In the genomic region with DNA sequence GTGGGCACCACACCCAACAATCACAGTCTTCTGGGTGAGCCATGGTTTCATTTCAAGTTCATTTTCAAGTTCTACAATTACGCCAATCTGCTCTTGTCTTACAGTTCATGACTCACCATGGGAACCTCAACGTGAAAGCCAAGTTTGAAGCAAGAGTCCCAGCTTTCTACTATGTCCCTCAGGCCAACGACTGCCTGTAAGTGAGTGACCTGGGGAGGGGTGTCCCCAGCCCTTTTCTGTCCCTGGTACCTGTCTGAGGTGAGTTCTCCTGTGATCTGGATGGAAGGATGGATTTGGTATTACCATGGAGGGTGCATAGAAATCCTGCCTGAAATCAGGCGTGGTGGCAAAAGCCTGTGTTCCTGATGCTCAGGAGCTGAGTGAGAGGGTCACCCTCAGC, we compare ENCODE assay signal across 29 mouse cellular contexts. TPM values are rescaled to one million over a fixed set of nuclear protein-coding genes. Genes with fewer than 3 reads are reported as not detected.
DNase-seq lines count a peak whose midpoint lies in the region; ATAC-seq and TF ChIP-seq lines count a peak whose summit lies in the region.
"Had no signal": no experiment of that assay in that cellular context is flagged by ENCODE, and none has a peak within 500 bp of the region (broad histone marks: within the 10 kb centered on the region; RNA-seq: fewer than 3 reads in every experiment).

No protein-coding gene starts in this region.

- no peaks in the 10 kb centered on the region for H3K9me3 ChIP-seq in liver, embryonic 12.5 days (replicated peaks)
- H3K9me3 ChIP-seq: embryonic facial prominence, embryonic 13.5 days; embryonic facial prominence, embryonic 15.5 days; forebrain, embryonic 10.5 days; forebrain, embryonic 12.5 days had no signal

- no peak for ATAC-seq in liver, embryonic 12.5 days
- ATAC-seq in megakaryocyte, adult 5-6 weeks (ENCODE audit: poor library complexity, severe bottlenecking) = 0 out of 2 replicates have a peak, but pooled peaks have one; percentile 19
- ATAC-seq: activated CD4-positive, CD25-positive, alpha-beta regulatory T cell, adult 4 months; forebrain, embryonic 14.5 days; forebrain, embryonic 16.5 days; Patski had no signal

- H3K4me3 ChIP-seq in gastrocnemius, adult 2 months = peak overlapping the region; percentile 74
- H3K4me3 ChIP-seq in liver, adult 2 months (ENCODE audit: insufficient read depth, low read depth, low read length) = no peak overlapping the region
- H3K4me3 ChIP-seq in liver, embryonic 12.5 days = no peak overlapping the region
- peak overlapping the region; percentile 14; the same call in 1 of the 2 replicates for H3K4me3 ChIP-seq in brown adipose tissue, adult 24 weeks (ENCODE audit: insufficient read depth, low read depth, low read length)
- H3K4me3 ChIP-seq: embryonic facial prominence, embryonic 13.5 days; embryonic facial prominence, embryonic 15.5 days; erythroblast, embryonic 14.5 days; forebrain, embryonic 10.5 days; forebrain, embryonic 12.5 days had no signal

- peaks cover 38% of the 10 kb centered on the region for H3K4me1 ChIP-seq in liver, adult 2 months (ENCODE audit: control insufficient read depth, insufficient read depth, low read length)
- peaks cover 16% of the 10 kb centered on the region for H3K4me1 ChIP-seq in liver, embryonic 12.5 days
- no peaks in the 10 kb centered on the region for H3K4me1 ChIP-seq in brown adipose tissue, adult 24 weeks (ENCODE audit: control insufficient read depth, insufficient read depth, insufficient read length, low read length)

- H3K9ac ChIP-seq in liver, adult 2 months (ENCODE audit: low read depth, low read length) = no peak overlapping the region; the same call in 1 of the 2 replicates
- no peak overlapping the region for H3K9ac ChIP-seq in liver, embryonic 12.5 days
- H3K9ac ChIP-seq: embryonic facial prominence, embryonic 13.5 days; embryonic facial prominence, embryonic 15.5 days; forebrain, embryonic 12.5 days had no signal

- peaks cover 17% of the 10 kb centered on the region; the same call in 1 of the 2 replicates for H3K79me2 ChIP-seq in liver, adult 2 months (ENCODE audit: control insufficient read depth, insufficient read depth, low read length)

- no peaks in the 10 kb centered on the region for H3K27me3 ChIP-seq in liver, adult 2 months (ENCODE audit: control insufficient read depth, insufficient read depth, low read length)
- H3K27me3 ChIP-seq in liver, embryonic 12.5 days (replicated peaks) = peaks cover 50% of the 10 kb centered on the region
- H3K27me3 ChIP-seq: Patski had no signal

- intact Hi-C loops in gastrocnemius, adult 2 months (cut with DNase I) = no loop called here
- intact Hi-C loops in gastrocnemius, postnatal 14 days (cut with DNase I; ENCODE audit: low total_unique reads) = no loop called here
- intact Hi-C loops in left cerebral cortex, postnatal 10 days (cut with DNase I) = no loop called here

- TF ChIP-seq CTCF in gastrocnemius, adult 2 months (IDR thresholded peaks at IDR 0.05) = no peak
- no peak for TF ChIP-seq CTCF in liver, adult 2 months (IDR thresholded peaks at IDR 0.05; ENCODE audit: low read depth, low read length)

- peak overlapping the region; percentile 40 for H3K27ac ChIP-seq in gastrocnemius, adult 2 months
- peak overlapping the region; percentile 49 for H3K27ac ChIP-seq in liver, adult 2 months (replicated peaks; ENCODE audit: insufficient read depth, low read depth, low read length)
- no peak overlapping the region for H3K27ac ChIP-seq in liver, embryonic 12.5 days
- H3K27ac ChIP-seq in brown adipose tissue, adult 24 weeks (replicated peaks; ENCODE audit: low read depth, low read length) = no peak overlapping the region
- H3K27ac ChIP-seq: embryonic facial prominence, embryonic 13.5 days; embryonic facial prominence, embryonic 15.5 days; forebrain, embryonic 10.5 days; forebrain, embryonic 12.5 days had no signal

- 64% methylated on average over 4 of the region's 4 CpGs for WGBS in liver, adult 2 months
- WGBS in liver, embryonic 12.5 days (ENCODE audit: insufficient replicate concordance) = 64% methylated on average over 4 of the region's 4 CpGs

- H3K36me3 ChIP-seq in liver, adult 2 months (ENCODE audit: control insufficient read depth, insufficient read depth, low read length) = peaks cover 22% of the 10 kb centered on the region; the same call in 1 of the 2 replicates
- H3K36me3 ChIP-seq in liver, embryonic 12.5 days = no peaks in the 10 kb centered on the region
- H3K36me3 ChIP-seq: embryonic facial prominence, embryonic 13.5 days; embryonic facial prominence, embryonic 15.5 days; forebrain, embryonic 10.5 days; forebrain, embryonic 12.5 days had no signal

- TF ChIP-seq POLR2A in liver, adult 2 months (IDR thresholded peaks at IDR 0.05; ENCODE audit: extremely low read depth, insufficient read depth, low read length) = no peak

- H3K4me2 ChIP-seq in liver, embryonic 12.5 days = no peak overlapping the region
- H3K4me2 ChIP-seq: embryonic facial prominence, embryonic 13.5 days; embryonic facial prominence, embryonic 15.5 days; forebrain, embryonic 12.5 days had no signal

- no peak for DNase-seq in gastrocnemius, adult 2 months
- no peak for DNase-seq in gastrocnemius, postnatal 14 days
- no peak for DNase-seq in liver, adult 2 months (ENCODE audit: extremely low read depth, low read depth, low spot score)
- no peak for DNase-seq in left cerebral cortex, postnatal 10 days (ENCODE audit: extremely low spot score in 1 of 2, low spot score in 2 of 2)
- no peak for DNase-seq in right cerebral cortex, adult 18-20 months
- DNase-seq: adrenal gland, adult 8-10 months; adrenal gland, postnatal 14 days; adrenal gland, postnatal 36 days; cerebellum, adult 11 months; cerebellum, adult 18-20 months; cerebellum, adult 8-10 months; cerebellum, adult 9-11 months; cerebellum, postnatal 14 days; cerebellum, postnatal 36 days; embryo, embryonic 11 days had no signal

RNA-seq across cellular contexts. Expression of a gene that starts 2.9 kb away (rescaled TPM):
- total RNA-seq in gastrocnemius, adult 2 months (2021) = 1 to 10 TPM; 4.2 to 4.7 TPM
- 10 to 100 TPM in 1 of 2 experiments, 1 to 10 TPM in 1; 7.4 to 10.7 TPM for total RNA-seq in gastrocnemius, postnatal 14 days (2021)
- 32.1 and 33.4 TPM in 2 replicates for total RNA-seq in liver, adult 2 months (2014; rRNA removed)
- 23.6 and 27.3 TPM in 2 replicates for polyA plus RNA-seq in liver, adult 2 months (2012; rRNA removed)
- 2.7 and 2.8 TPM in 2 replicates for polyA plus RNA-seq in liver, embryonic 12.5 days (2016; fragmentation: Nextera tagmentation; extraction: Ambion mirVana)
- 2.9 and 5.8 TPM in 2 replicates for polyA plus RNA-seq in brown adipose tissue, adult 24 weeks (2012; ENCODE audit: insufficient read depth, insufficient read length, missing spikeins)
- total RNA-seq in megakaryocyte, adult 5-6 weeks (2015) = 2.7 and 3.7 TPM in 2 replicates
- 4.2 and 5.8 TPM in 2 replicates for total RNA-seq in megakaryocyte, adult 5-6 weeks (2017)
- total RNA-seq in left cerebral cortex, postnatal 10 days (2021) = 1 to 10 TPM; 8.3 to 8.5 TPM
- total RNA-seq: common myeloid progenitor, adult 5-6 weeks; MEL had no signal
- polyA plus RNA-seq: erythroblast, embryonic 14.5 days had no signal

RNA-seq across cellular contexts. Expression of a gene that starts 14.9 kb away (rescaled TPM):
- 10 to 100 TPM; 18.6 to 24.1 TPM for total RNA-seq in gastrocnemius, adult 2 months (2021)
- 10 to 100 TPM; 20.4 to 20.7 TPM for total RNA-seq in gastrocnemius, postnatal 14 days (2021)
- 20.5 and 21.6 TPM in 2 replicates for total RNA-seq in liver, adult 2 months (2014; rRNA removed)
- 5.0 and 5.3 TPM in 2 replicates for polyA plus RNA-seq in liver, adult 2 months (2012; rRNA removed)
- 18.2 and 22.4 TPM in 2 replicates for polyA plus RNA-seq in liver, embryonic 12.5 days (2016; fragmentation: Nextera tagmentation; extraction: Ambion mirVana)
- polyA plus RNA-seq in brown adipose tissue, adult 24 weeks (2012; ENCODE audit: insufficient read depth, insufficient read length, missing spikeins) = 35.2 and 39.9 TPM in 2 replicates
- 9.7 and 11.4 TPM in 2 replicates for total RNA-seq in megakaryocyte, adult 5-6 weeks (2015)
- total RNA-seq in megakaryocyte, adult 5-6 weeks (2017) = 10.4 and 11.4 TPM in 2 replicates
- total RNA-seq in left cerebral cortex, postnatal 10 days (2021) = 10 to 100 TPM in 1 of 2 experiments, 1 to 10 TPM in 1; 9.6 to 11.5 TPM
- polyA plus RNA-seq: erythroblast, embryonic 14.5 days had no signal

RNA-seq across cellular contexts. Expression of a gene that starts 26.8 kb away (rescaled TPM):
- total RNA-seq in gastrocnemius, adult 2 months (2021) = 1 to 10 TPM; 2.2 to 2.4 TPM
- total RNA-seq in gastrocnemius, postnatal 14 days (2021) = 1 to 10 TPM; 3.6 to 3.7 TPM
- total RNA-seq in liver, adult 2 months (2014; rRNA removed) = 6.1 and 6.6 TPM in 2 replicates
- 9.4 and 11.0 TPM in 2 replicates for polyA plus RNA-seq in liver, adult 2 months (2012; rRNA removed)
- 4.2 and 5.0 TPM in 2 replicates for polyA plus RNA-seq in liver, embryonic 12.5 days (2016; fragmentation: Nextera tagmentation; extraction: Ambion mirVana)
- polyA plus RNA-seq in brown adipose tissue, adult 24 weeks (2012; ENCODE audit: insufficient read depth, insufficient read length, missing spikeins) = 4.2 and 4.3 TPM in 2 replicates
- total RNA-seq in megakaryocyte, adult 5-6 weeks (2015) = 4.8 and 9.1 TPM in 2 replicates
- total RNA-seq in megakaryocyte, adult 5-6 weeks (2017) = 4.4 and 4.7 TPM in 2 replicates
- 1 to 10 TPM; 3.5 to 4.1 TPM for total RNA-seq in left cerebral cortex, postnatal 10 days (2021)

RNA-seq across cellular contexts. Expression of a gene that starts 52.0 kb away (rescaled TPM):
- 10 to 100 TPM; 43.6 to 45.3 TPM for total RNA-seq in gastrocnemius, adult 2 months (2021)
- 10 to 100 TPM; 38.6 to 38.9 TPM for total RNA-seq in gastrocnemius, postnatal 14 days (2021)
- 32.1 and 37.1 TPM in 2 replicates for total RNA-seq in liver, adult 2 months (2014; rRNA removed)
- 8.4 and 8.9 TPM in 2 replicates for polyA plus RNA-seq in liver, adult 2 months (2012; rRNA removed)
- polyA plus RNA-seq in liver, embryonic 12.5 days (2016; fragmentation: Nextera tagmentation; extraction: Ambion mirVana) = 36.7 and 36.9 TPM in 2 replicates
- 40.7 and 54.8 TPM in 2 replicates for polyA plus RNA-seq in brown adipose tissue, adult 24 weeks (2012; ENCODE audit: insufficient read depth, insufficient read length, missing spikeins)
- 42.5 and 45.0 TPM in 2 replicates for total RNA-seq in megakaryocyte, adult 5-6 weeks (2015)
- 34.6 and 37.8 TPM in 2 replicates for total RNA-seq in megakaryocyte, adult 5-6 weeks (2017)
- total RNA-seq in left cerebral cortex, postnatal 10 days (2021) = 10 to 100 TPM; 67.5 to 69.6 TPM

Comparison
In these comparisons a context has a peak if more than half of its experiments do, and no peak if none do; other contexts are left out.
1. H3K27ac ChIP-seq: peak in gastrocnemius, adult 2 months (single experiment) and liver, adult 2 months (single experiment); none in liver, embryonic 12.5 days (single experiment) and brown adipose tissue, adult 24 weeks (single experiment).
2. H3K4me3 ChIP-seq: peak in gastrocnemius, adult 2 months (single experiment) and brown adipose tissue, adult 24 weeks (single experiment); none in liver, adult 2 months (single experiment) and liver, embryonic 12.5 days (single experiment).